Mouse (Mus musculus) megakaryocyte, adult 5-6 weeks (primary cell): ENCODE results near the gene Slc51b. TPM values are rescaled to one million over a fixed set of nuclear protein-coding genes. Genes with fewer than 3 reads are reported as not detected.

ENCODE experiments used
- ATAC-seq: 2 replicates; pipeline ENCODE4 v1.8.0; 2016; ENCODE audit warnings: mild to moderate bottlenecking, inconsistent platforms; ENCODE audit not compliant: poor library complexity, severe bottlenecking
- total RNA-seq, 2 experiments: library from RNA; stranded (forward) in 1 of 2; stranded (reverse) in 1 of 2; fragments of 153-499, 151-499 nt in 1 of 2; fragments of 221-1000, 200-1000 nt in 1 of 2; gene quantifications; 2 replicates each; pipeline versions ENCODE4 v1.2.3 to v1.2.4; 2015 to 2017

Slc51b gene
- total RNA-seq (2015), result not detected in 2 replicates
- not detected in 2 replicates for total RNA-seq (2017)

GRCm38 (mm10) chr9:65422760-65423501, at the start of gene Slc51b:
Slc51b (minus strand) TSS chr9:65422955.
- no peak for ATAC-seq

- ATAC-seq, result no peak
These were observed 44.9 kb upstream of the Slc51b start for GRCm38 (mm10) chr9:65467686-65468085.

- ATAC-seq, result no peak
These were observed 42.5 kb upstream of the Slc51b start for GRCm38 (mm10) chr9:65465241-65465640.

- no peak for ATAC-seq
These were observed 41.4 kb upstream of the Slc51b start for GRCm38 (mm10) chr9:65464161-65464560.

- ATAC-seq, result no peak
These were observed 39.8 kb upstream of the Slc51b start for GRCm38 (mm10) chr9:65462544-65462943.

GRCm38 (mm10) chr9:65460732-65461442, 38.1 kb upstream of the Slc51b start, which contains the start of gene Spg21:
Spg21 (plus strand) TSS chr9:65460947.
- ATAC-seq, result peak; percentile 97

GRCm38 (mm10) chr9:65460198-65460597, 37.4 kb upstream of the Slc51b start:
- ATAC-seq, result no peak

GRCm38 (mm10) chr9:65458975-65459374, 36.2 kb upstream of the Slc51b start:
- ATAC-seq, result no peak

- ATAC-seq, result no peak
These were observed 25.2 kb upstream of the Slc51b start for GRCm38 (mm10) chr9:65447951-65448350.

GRCm38 (mm10) chr9:65444692-65445091, 21.9 kb upstream of the Slc51b start:
- no peak for ATAC-seq

GRCm38 (mm10) chr9:65435671-65436301, 13.0 kb upstream of the Slc51b start, which contains the start of gene Mtfmt:
Mtfmt (plus strand) TSS chr9:65435782.
- peak; percentile 98 for ATAC-seq

GRCm38 (mm10) chr9:65435211-65435610, 12.5 kb upstream of the Slc51b start:
- no peak for ATAC-seq

- ATAC-seq, result peak; percentile 39
These were observed 11.4 kb upstream of the Slc51b start for GRCm38 (mm10) chr9:65434140-65434539.

- ATAC-seq, result peak; percentile 59
These were observed 9.5 kb upstream of the Slc51b start for GRCm38 (mm10) chr9:65432236-65432635.

GRCm38 (mm10) chr9:65430921-65431320, 8.2 kb upstream of the Slc51b start:
- ATAC-seq, result no peak

GRCm38 (mm10) chr9:65430401-65430800, 7.6 kb upstream of the Slc51b start:
- ATAC-seq, result no peak

GRCm38 (mm10) chr9:65428003-65428402, 5.2 kb upstream of the Slc51b start:
- no peak for ATAC-seq

- ATAC-seq, result no peak
These were observed 4.8 kb upstream of the Slc51b start for GRCm38 (mm10) chr9:65427511-65427910.

GRCm38 (mm10) chr9:65424393-65424792, 1.6 kb upstream of the Slc51b start:
- 0 out of 2 replicates have a peak, but pooled peaks have one; percentile 38 for ATAC-seq

GRCm38 (mm10) chr9:65419633-65420032, 3.1 kb downstream of the Slc51b start:
- ATAC-seq, result no peak

- no peak for ATAC-seq
These were observed 5.0 kb downstream of the Slc51b start for GRCm38 (mm10) chr9:65417738-65418137.
